Mouse (Mus musculus) lung, postnatal 25 days (tissue): ENCODE measurements at regions not wholly inside any gene's neighbourhood (a gene's known extent, or its start where the extent isn't known, plus 50 kb on each side); places are given as distances from the start of the nearest gene placed in this dataset.

ENCODE experiments used
- DNase-seq: peaks from one replicate; pipeline ENCODE4 v3.0.0; 2022; ENCODE audit warnings: low spot score

DNA sequence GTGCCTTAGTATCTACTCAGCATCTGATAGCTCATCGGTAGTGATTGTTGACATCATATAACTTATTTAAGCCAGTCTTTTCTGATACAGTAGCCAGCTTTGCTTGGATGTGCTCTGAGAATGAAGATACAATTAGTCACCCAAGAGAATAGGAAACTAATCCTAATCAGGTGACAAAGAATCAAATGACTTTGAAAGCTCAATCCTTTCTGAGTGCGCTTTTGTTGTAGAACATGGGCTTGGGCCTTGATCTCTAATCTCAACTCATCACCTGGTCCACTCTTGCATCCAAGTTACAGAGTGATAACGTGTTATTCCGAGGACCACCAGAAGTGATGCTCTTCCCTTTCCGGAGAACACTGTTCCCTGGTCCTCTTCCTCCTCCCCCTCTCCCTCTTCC lies 86.9 kb upstream of the Cpm start:
- DNase-seq: no peak

DNA sequence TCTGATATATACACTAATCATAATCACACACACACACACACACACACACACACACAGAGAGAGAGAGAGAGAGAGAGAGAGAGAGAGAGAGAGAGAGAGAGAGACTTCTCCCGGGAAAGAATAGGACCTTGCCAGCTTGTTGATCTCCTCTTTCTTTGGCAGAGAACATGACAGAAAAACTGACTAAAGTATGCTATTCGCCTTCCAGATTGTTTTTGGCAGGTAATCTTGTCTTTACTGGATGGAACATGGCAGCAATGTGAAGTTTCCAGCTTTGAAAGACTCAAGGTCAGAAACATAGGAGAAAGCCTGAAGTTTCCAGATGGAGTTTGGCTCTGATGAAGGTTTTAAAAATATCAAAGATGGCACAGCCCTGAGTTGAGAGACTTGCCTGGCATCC lies 87.8 kb upstream of the Cpm start:
- no peak for DNase-seq

DNA sequence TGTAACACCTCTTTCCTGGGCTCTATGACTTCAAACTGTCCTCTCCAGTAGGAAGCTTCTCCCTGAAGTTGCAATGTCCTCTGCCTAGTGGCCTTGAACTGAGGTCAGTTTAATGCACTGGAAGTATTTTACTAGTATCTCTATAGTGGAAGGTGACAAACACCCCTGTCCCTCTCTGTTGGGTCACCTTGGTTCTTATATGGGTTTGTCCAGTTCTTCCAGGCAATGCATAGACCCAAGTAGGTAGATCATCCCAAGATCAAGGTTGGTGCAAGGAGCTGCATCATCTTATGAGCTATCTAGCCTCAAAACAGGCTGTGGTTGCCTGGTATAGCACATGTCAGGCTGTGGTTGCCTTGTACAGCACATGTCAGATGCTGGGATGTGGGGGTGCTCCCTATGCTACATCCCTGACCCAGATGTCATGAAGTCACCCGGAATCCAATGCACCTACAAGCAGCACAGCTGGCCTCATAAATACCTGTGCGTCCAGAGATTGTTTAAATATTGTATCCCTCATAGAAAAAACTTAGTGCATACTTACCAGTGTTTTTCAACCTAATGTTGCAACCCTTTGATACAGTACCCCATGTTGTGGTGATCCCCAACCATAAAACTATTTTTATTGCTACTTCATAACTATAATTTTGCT lies 88.4 kb upstream of the Cpm start:
- no peak for DNase-seq

DNA sequence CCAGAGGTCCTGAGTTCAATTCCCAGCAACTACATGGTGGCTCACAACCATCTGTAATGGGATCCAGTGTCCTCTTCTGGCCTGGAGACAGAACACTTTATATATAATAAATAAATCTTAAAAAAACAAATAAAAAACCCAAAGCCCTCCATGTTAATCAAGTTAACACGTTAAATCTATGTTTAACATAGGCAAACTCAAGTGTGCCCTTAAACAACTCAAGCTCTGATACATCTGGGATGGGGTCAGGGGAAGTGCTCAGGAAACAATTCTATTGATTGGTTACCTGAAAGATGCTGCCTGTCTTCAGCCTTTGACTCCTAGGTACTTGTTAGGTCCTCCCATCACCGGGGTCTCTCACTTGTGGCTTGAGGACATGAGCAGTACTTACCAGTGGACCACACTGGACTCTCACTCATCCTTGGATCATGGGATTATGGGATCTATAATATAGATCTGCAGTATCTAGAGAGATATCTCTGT lies 89.1 kb upstream of the Cpm start:
- no peak for DNase-seq

DNA sequence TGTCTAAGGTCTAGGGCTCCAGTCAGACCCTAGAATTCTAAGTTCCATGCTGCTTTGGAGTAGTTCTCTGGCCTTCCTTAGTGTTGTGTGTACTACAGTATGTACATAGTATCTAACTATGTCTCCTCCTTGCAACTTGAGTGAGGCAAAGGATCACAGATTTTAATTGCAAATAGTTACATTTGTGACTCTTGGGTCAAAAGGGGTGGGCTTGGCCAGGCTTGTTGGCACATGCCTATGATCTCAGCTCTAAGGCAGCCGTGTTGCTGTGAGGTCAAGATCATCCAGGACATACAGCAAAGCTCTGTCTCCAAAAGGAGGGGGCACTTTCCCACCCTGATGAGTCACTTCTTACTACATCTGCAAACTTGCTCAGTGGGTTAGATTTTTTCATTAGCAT lies 89.8 kb upstream of the Cpm start:
- no peak for DNase-seq

DNA sequence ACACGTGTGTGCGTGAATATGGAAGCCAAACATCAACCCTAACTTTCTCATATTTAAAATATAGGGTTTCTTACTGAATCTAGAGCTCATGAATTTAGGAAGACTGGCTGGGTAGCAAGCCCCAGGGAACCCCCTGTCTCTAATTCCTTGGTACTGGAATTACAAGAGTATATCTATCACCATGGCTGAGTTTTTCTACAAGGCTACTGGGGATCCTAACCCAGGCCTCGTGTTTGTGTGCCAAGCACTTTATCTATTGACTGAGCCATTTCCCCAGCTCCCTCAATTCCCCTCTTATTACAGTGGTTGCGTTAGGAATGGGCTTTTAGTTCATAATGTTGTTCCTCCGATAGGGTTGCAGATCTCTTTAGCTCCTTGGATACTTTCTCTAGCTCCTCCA lies 90.6 kb upstream of the Cpm start:
- no peak for DNase-seq

DNA sequence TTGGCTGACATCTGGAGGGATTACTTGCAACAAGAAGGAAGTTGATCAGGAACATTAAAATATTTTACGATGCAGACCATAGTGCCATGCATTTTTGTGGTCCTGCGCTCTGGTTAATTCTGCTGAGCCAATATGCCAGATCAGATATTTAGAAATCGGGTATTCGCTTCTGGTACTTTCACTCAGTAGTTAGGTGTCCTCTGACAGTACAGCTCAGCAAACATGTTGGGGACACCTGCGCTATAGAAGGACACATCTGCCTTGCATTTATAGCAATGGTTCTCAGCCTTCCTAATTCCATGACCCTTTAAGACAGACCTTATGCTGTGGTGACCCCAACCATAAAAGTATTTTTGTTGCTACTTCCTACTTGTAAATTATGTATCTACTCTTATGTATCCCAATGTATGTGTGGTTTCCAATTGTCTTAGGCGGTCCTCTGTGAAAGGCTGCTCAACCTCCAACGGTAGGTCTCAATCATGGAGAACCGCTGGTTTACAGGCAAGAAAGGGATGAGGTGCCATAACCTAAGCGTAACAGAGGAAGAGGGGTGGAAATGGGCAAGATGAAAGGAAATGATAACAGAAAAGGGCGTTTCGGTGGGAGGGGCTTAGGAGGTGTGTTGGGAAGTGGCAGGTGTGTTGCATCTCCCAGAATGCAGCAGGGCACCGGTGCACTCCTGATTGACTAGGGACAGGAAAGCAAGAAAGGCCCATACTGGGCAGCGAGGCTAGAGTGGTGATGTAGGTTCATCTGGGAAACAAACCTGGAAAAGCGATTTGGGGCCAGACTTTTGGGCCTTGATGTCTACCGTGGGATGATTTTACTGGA lies 92.3 kb upstream of the Cpm start:
- no peak for DNase-seq

DNA sequence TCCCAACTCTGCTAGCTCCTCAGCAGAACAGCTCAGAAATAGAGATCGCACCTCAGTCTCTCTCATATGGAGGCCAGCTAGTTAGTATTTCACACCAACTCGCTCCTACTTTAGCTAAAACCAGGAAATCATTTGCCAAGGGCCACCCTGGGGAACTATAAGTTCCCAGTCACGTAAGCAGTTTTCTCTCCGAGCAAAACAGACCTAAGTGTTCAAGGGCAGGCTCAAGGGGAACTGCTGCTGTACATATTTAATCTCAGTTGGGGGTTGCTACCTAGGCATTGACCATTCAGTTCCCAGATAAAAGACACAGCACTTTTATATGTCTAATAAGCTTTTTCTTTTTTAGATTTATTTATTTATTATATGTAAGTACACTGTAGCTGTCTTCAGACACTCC lies 93.5 kb upstream of the Cpm start:
- no peak for DNase-seq

DNA sequence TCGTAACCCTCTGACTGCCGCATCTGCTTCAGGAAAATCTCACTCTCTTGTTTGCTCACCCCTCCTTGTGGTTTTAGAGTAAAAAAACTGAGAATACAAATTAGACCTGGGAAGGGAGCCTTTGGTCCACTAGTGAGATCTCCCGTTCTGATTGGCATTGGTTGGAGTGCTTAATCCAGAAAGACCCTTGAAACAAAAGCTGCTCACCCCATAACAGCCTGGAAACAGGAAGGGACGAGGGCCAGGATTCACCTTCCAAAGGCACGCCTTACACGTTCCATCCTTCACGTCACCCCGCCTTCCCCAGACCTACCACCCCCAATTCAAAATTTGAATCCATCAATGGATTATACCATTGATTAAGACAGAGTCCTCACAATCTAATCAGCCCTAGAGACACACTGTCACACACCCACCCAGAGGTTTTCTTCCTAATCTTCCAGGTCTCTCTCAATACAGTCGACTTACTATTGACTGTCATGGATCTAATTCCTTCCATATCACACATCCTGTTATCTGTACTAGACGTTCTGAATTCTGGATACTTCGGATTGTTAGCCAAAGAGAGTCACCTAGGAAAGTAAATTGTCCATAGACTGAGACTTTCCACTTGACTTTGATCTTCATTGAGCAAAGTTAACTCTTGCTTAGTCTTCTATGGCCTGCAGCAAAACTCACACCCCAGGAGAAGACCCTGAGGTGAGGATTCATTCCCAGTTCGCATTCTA lies 94.1 kb upstream of the Cpm start:
- DNase-seq: no peak

DNA sequence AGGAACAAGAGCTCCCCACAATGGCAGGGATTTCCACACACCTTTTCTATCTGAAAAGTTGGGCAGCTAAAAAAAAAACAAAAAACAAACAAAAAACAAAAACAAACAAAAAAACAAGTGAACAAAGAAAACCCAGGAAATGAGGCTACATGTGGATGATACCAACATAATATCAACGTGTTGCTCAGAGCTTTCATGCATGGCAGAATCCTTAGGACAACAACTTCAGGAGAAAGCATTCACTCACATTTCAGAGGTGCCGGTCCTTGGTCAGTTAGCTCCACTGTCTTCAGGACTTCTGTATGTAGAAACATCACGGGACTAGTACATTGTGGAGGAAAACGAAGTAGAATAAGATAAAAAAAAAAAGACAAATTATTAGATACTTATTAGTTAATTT lies 94.8 kb upstream of the Cpm start:
- DNase-seq: no peak

DNA sequence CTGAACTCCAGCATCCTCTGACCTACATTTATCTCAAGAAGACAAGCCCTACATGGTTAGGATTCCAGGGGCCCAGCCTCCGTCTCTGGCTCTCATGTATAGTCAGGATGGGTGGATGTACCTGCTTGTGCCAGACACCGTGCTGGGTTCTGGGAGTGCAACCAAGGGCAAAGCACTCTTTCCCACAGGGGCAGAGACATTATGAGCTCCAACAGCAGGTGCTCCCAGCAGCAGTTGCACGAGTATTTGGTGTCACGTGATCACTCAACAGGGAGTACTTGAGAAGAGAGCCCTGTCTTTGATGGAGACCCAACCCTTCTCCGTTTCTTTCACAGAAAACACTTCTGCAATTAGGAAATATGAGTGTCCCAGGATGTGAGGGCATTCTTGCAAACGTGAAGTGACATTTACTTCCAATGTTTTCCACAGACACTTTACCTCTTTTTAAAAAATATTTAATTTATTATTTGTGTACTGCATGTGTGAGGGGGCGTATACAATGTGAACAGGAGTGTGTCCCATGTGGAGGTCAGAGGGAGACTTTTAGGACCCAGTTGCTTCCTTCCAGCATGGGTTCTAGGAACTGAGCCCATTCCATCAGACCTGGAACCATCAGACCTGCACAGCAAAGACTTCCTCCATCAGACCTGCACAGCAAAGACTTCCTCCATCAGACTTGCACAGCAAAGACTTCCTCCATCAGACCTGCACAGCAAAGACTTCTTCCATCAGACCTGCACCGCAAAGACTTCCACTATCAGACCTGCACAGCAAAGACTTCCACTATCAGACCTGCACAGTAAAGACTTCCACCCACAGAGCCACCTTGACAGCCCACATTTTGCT lies 95.5 kb upstream of the Cpm start:
- no peak for DNase-seq

DNA sequence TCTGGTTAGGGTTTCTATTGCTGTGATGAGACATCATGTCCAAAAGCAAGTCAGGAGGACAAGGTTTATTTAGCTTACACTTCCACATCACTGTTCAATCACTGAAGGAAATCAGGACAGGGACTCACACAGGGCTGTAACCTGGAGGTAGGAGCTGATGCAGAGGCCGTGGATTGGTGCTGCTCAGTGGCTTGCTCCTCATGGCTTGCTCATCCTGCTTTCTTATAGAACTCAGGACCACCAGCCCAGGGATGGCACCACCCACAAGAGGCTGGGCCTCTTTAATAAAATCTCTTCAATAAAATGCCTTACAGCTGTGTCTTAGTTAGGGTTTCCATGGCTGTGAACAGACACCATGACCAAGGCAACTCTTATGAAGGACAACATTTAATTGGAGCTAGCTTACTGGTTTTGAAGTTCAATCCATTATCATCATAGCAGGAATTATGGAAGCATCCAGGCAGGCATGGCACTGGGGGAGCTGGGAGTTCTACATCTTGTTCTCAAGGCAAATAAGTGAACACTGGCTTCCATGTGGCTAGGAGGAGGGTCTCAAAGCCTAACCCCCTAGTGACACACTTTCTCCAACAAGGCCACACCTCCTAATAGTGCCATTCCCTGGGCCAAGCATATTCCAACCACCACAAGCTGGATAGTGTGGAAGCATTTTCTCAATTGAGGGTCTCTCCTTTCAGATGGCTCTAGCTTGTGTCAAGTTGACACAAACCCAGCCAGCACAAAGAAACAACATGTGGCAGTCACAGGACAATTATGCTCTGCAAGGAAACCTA lies 96.4 kb upstream of the Cpm start:
- no peak for DNase-seq

DNA sequence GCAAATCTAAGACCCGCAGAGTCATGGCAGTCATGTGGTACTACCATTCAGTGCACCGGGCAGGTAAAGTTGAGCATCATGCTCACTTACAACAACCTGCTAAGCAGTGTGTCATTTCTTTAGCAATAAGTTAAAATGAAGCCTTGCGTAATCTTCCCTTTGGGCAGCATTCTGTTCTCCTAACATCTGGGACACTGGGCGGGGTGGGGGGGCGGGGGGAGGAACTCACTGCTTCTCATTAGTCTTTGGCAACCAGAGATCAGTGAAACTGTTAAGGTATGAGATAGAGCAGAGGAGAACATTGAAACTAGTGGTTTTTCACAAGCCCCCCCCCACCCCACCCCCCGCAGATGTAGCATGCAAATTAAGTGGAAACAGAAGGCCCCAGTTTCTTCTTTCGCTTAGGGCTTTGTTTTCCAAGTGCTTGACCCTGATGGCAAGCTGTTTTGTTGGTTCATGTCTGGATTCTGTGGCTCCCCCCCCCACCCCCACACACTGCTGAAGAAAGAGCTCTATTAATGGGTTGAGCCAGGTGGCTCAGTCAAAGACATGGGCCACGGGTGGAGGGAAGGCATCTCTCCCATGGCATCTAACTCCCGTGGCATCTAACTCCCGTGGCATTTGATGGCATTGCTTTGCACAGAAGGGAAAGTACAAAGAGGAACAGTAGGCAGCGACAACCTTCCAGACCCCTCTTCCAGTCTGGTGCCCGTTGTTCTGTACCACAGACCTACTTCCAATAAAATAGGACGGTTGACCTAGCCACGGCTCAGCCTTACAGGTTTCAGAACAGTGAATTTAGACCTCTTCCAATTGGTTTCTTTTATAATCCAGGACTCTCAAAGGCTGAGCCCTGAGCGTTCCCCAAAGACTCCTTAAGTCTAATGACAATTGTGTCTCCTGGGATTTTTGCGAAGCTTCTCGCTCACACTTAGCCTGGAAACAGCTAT lies 97.2 kb upstream of the Cpm start:
- no peak for DNase-seq

DNA sequence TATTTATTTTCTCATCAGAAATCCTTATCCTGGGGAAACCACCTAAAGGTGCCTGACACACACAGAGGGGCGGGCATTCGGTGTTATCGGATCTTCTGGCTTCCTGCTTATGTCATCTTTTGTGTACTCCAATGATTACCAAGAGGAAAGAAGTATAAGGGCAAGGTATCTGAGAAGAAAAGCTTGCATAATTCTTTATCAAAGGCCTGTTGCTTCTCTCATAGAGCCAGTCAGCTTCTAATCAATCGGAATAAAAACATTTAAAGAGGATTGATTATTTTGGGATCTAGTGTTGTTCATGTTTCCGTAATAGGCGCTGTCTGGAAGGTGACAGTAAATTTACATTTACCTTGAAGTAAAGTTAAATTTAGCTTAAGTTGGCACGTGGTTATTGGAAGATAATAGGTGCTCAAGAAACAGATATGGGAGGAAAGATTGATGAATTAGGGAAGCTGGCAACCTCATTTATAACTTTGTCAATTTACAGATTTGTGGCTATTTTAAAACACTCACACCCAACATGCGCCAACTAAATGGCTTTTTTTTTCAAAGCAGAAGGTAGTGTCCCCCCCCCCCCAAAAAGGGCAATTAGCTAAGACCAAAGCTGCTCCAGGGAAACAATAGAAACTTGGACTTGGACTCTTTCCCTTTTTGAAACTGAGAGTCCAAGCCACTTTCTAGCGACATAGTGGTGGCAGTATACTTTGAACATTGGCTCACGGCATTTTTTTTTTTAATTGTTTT lies 98.3 kb upstream of the Cpm start:
- DNase-seq: no peak

DNA sequence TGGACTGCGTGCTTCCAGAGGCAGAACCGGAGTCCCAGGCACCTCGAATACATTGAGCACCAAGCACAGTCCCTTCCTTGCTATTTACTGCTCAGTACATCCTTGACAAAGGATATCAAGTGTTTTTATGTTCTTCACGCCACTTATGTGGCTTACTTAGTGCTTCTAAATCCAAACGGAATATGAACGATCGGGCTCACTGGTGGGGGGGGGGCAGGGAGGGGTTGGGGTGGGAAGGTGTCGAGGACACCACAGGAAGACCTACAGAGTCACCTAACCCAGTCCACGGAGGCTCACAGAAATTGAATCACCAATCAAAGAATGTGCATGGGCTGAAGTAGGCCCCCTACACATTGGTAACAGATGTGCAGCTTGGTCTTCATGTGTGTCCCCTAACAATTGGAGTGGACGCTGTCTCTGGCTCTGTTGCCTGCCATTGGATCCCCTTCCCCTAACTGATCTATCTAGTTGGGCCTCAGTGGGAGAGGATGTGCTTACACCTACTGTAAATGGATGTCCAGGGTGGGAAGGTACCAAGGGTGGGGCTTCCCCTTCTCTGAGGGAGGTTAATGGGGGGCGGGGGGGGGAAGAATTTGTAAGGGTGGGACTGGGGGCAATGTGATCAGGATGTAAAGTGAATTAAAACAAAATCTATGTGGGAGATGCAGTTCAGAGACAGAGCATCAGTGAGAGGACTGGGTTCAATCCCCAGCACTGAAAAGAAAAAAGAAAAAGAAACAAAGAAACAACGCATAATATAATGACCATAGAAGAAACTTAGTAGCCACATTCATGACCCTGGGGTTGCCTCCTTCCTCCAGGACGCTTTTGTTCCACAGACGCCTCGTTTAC lies 99.1 kb upstream of the Cpm start:
- no peak for DNase-seq

DNA sequence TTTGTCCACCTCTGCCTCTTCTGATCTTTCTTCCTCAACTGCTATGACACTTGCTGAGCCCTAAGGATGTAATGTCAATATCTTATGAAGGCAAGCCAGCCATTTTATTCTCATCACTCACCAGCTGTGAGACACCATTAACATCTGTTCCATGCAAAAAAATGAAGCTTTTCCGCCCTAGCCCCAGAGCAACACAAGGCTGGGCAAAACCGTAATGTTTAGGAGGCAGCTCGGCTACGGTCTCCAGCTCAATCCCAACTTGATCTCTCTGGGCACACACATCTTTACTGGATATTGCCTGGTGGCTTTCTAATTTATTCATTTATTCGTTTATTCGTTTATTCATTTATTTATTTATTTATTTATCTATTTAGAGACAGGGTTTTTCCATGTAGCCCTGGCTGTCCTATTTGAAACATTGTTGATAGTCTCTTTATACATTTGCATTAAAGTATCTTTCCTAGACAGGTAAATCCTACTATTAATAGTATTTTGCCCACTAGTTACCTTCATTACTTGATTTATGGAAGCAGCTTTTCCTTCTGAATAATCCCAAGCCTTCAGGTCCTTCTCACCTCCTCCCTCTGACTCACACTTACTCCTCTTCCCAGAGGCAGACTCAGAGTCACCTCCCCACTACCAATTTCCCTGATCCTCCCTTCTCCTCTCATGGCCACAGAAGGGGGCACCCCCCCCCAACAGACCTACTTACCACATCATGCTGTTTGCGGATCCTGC lies 99.9 kb upstream of the Cpm start:
- DNase-seq: no peak

DNA sequence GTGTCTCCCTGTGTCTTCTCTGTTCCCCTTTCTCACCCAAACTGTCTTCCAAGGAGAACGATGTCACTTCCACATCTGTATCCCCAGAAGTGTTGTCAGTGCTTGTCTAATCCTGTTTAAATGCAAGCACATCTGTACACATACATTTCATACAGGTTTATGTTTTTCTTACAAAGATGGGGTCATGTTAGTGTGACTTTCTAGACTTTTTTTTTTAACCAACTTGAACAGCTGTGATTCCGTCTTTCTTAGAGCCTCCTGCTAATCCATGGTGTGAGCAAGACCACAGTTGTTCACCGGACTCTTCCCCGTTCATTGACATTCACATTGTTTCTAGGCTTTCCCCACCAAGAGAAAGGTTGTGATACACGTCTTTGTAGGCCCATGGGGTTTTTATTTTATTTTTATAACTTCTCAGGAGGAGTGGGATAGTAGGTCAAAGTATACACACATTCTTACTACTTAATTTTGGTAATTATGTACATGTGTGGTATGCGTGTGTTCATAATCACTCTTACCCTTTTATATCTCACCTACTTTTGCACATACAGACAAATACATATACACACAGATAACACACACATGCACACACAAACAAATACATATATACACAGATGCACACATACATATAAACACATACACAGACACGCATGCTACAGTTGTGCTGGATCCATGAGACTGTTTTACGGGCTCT lies 100.6 kb upstream of the Cpm start:
- no peak for DNase-seq
